Mouse (Mus musculus): Measurements from ENCODE around the gene Fkbp4.

Fkbp4 gene

DNA sequence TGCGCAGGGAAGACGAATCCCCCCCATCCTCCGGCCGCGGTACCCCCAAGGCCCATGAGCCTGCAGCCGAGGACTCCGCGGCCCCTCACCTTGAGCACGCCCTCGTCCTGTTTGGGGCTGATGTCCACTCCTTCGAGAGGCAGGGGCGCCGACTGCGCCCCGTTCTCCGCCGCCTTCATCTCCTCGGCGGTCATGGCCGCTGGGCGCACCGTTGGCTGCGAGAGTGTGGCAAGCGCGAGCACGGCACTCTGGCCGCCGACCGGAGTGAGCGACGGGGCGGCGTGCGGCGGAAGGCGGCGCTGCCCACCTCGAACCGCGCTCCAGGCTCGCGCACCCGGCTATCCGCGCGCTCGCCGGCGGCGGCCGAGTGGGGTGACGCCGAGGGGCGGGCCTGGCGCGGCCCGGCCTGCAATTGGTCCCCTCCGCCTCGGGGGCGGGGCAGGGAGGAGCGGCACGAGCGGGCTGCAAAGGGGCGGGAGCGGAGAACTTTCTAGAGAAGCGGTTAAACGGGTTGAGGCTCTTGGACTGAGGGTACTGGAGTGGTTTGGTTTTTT lies at the start of gene Fkbp4:
TSS of gene Fkbp4 (minus strand) at position 361 of the 554 bp plus-strand sequence.
- DNase-seq (ENCODE audit: low read depth, low spot score) = peak; percentile 93

DNA sequence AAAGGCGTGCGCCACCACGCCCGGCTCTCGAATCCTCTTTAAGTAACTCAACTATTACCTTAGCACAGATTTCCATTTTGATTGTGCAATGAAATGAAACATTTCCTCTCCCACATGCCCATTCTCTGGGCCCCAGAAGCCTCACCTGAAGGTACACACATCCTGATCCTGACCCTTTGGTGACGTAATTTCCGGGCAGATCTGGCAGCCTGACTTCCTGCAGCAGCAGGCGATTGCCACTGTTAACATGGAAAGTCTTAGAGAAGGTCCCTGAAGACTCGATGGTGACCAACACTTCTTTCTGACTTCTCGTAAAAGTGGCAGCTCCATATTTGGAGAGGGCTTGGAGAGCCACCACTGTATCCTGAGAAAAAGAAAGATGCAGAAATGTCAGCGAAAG lies 49.3 kb upstream of the Fkbp4 start:
- DNase-seq (ENCODE audit: low read depth, low spot score) = no peak

GRCm38 (mm10) chr6:128479463-128480454 lies 41.3 kb upstream of the Fkbp4 start:
- DNase-seq (ENCODE audit: low read depth, low spot score) = peak; percentile 92

DNA sequence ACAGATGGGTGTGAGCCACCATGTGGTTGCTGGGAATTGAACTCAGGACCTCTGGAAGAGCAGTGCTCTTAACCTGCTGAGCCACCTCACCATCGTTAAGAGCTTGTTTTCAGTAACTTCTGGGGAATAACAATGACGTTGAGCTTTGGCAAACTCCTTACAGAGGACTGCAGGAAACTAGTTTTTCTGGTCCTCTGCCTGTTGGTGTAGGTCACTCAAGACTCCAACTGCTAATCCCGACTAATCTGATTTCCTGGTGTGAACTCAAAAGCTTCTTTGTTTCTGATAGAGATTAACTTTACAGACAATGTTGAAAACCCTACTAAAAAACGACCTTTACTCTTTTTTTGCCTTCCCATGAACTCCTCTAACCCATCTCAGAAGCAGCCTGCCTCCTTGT lies 39.0 kb upstream of the Fkbp4 start:
- no peak for DNase-seq (ENCODE audit: low read depth, low spot score)

DNA sequence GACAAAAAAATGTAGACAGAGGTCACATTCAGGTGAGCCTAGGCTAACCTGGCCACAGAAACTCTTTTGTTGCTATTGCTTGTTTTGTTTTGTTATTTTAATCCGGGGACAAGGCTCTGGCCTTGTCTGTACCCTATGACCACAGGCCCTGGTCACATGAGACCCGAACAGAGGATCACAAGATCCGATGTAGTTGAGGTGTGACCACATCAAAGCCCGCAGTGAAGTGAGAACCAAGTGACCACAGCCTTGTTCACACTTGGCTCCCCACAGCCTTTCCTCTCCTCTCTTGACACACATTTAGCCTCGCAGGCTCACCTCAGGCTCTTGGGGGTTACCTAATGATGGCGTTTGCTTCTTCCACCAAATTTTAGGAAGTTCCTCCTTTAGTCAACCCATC lies 35.6 kb upstream of the Fkbp4 start:
- DNase-seq (ENCODE audit: low read depth, low spot score) = no peak

GRCm38 (mm10) chr6:128469451-128469850 lies 31.0 kb upstream of the Fkbp4 start:
- DNase-seq (ENCODE audit: low read depth, low spot score) = peak; percentile 67

- peak; percentile 51 for DNase-seq (ENCODE audit: low read depth, low spot score)
Measured at GRCm38 (mm10) chr6:128467298-128467697, 28.8 kb upstream of the Fkbp4 start.

DNA sequence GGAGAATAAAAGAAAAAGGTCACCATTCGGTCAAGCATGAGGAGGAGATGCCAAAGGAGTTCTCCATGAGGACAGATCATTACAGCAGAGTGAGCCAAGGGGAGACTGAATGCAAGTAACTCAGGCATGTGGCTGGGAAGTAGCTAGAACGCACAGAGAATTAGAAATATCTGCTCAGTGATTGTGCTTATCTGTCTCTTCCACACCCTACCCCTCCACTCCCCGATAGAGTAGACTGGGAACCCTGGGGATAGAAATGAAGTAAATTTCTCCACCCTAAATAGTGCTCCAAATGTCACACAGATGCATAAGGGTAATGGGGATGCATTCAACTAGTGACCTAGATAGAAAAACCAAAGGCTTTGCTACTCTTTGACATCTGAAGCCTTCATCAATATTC lies 28.1 kb upstream of the Fkbp4 start:
- DNase-seq (ENCODE audit: low read depth, low spot score) = no peak

DNA sequence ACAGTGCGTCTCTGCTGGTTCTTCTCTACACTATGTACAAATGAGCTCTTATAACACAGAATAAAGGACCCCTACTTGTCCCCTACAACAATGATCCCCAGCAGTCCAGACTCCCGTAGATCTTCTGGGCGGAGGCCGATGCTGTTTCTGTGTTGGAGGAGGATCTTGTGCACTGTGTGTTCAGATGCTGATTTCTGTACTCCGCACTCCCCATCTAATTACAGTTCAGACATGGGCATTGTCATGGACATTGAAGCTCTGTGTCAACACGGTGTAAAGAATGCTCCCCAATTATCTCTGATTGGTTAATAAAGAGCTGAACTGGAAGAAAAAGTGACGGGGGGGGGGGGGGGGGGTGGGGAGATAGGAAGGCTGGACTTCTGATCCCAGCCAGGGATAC lies 27.6 kb upstream of the Fkbp4 start:
- no peak for DNase-seq (ENCODE audit: low read depth, low spot score)

GRCm38 (mm10) chr6:128464996-128465395 lies 26.5 kb upstream of the Fkbp4 start:
- no peak for DNase-seq (ENCODE audit: low read depth, low spot score)

DNA sequence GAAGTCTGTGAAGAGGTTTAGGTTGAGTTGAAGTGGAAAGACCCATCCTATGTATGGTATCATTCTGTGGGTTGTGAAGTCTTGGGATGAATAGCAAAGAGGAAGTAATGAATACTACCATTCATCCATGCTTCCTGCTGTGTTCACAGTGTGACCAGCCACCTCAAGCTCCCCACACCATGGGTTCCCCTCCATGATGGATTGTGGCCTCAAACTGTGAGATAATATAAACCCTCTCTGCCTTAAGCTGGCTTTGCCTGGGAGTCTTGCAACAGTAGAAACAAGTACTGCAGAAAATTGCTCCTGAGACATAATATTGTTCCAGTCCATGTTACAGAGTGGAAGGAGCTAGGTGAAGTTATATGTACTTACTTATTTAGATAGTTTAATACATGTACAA lies 23.1 kb upstream of the Fkbp4 start:
- DNase-seq (ENCODE audit: low read depth, low spot score) = peak; percentile 26

GRCm38 (mm10) chr6:128460729-128461503 lies 22.4 kb upstream of the Fkbp4 start:
- DNase-seq (ENCODE audit: low read depth, low spot score) = no peak

GRCm38 (mm10) chr6:128460321-128460720 lies 21.8 kb upstream of the Fkbp4 start:
- no peak for DNase-seq (ENCODE audit: low read depth, low spot score)

- DNase-seq (ENCODE audit: low read depth, low spot score) = no peak
Measured at GRCm38 (mm10) chr6:128457186-128457585, 18.7 kb upstream of the Fkbp4 start.

- DNase-seq (ENCODE audit: low read depth, low spot score) = no peak
Measured at GRCm38 (mm10) chr6:128455835-128456605, 17.5 kb upstream of the Fkbp4 start.

DNA sequence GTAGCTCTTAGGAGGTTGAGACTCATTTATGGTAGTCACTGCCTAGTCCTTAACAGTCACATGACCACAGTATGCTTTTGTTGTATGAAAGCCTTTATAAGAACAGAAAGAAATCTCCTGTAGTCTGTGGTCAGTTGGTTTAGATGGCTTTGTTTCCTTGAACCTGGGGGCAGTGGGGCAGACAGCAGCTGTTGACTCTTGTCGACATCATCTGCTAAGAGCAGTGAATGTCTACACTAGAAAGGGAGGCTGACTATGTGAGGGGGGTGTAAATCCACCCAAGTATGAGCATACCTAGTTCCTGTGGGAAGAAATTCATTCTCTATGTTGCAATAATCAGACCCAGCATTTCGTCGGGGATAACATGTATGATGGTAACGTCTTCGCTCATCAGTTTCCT lies 8.6 kb upstream of the Fkbp4 start:
- no peak for DNase-seq (ENCODE audit: low read depth, low spot score)

DNA sequence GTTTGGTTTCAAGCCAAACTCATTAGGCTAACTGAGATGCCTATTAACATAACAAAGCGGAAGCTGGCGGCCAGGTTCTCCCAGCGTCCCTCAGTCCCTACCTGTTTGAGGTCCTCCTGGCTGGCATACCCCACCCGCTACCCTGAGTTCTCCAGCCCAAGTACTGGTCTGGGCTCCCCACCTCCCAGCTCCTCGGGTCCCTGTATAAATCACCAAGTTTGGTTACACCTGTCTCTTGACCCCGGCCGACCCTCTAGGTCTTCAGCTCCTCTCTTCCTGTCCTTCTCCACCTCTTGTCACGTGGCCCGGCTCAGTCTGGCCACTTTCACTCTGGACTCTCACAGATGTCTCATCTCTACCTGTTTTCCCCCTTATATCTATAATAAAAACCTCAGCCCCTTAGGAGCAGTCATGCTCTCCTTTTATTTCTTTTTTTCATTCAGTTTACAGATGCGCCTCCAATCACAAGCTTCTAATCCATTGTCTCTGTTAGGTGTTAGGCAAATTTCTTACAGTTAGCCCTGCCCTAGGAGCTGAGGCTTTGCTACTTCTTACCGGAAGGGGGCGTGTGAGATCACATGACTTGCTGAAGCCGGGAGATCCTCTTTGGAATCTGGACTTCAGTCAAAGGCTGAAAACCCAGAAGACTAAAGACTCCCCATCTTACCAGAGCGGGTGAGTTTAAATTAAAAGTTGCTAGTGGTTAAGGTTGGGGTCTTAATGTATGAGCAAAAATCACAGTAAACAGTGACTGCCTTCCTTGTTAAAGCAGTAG lies 7.5 kb upstream of the Fkbp4 start:
- DNase-seq (ENCODE audit: low read depth, low spot score) = peak; percentile 69

GRCm38 (mm10) chr6:128440238-128440637 lies 1.8 kb upstream of the Fkbp4 start:
- peak; percentile 49 for DNase-seq (ENCODE audit: low read depth, low spot score)

GRCm38 (mm10) chr6:128438871-128439341 lies 429 bp upstream of the Fkbp4 start:
- no peak for DNase-seq (ENCODE audit: low read depth, low spot score)

DNA sequence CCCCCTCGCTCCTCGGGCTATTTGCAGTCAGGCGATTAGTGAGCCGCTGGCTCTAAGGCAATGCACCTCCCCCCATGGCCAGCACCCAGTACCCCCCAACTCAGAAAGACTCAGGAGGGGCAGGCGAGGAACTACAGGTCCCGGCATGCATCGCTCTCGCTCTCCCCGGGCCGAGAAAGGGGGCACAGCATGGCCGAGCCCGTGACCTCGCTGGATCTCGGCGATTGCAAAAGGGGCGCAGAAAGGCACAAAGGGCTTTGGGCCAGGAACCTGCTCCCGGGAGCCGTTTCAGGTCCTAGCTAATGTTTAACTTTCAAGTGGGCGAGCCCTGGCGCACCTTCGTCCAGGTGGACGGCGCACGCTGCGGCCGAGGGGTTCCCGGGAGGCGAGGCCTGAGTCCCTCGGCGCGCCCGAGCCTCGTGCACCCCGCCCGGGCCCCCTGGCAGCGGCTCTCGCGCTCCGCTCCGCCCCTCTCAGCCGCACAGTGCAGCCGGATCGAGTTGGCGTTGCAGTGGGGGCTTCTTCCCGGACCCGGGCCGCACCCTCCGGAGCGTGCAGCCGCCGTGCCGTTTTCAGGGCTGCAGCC lies 653 bp downstream of the Fkbp4 start:
- peak; percentile 82 for DNase-seq (ENCODE audit: low read depth, low spot score)
